Mouse (Mus musculus): Measurements from ENCODE around the gene Eef2.

Gene Eef2

DNA sequence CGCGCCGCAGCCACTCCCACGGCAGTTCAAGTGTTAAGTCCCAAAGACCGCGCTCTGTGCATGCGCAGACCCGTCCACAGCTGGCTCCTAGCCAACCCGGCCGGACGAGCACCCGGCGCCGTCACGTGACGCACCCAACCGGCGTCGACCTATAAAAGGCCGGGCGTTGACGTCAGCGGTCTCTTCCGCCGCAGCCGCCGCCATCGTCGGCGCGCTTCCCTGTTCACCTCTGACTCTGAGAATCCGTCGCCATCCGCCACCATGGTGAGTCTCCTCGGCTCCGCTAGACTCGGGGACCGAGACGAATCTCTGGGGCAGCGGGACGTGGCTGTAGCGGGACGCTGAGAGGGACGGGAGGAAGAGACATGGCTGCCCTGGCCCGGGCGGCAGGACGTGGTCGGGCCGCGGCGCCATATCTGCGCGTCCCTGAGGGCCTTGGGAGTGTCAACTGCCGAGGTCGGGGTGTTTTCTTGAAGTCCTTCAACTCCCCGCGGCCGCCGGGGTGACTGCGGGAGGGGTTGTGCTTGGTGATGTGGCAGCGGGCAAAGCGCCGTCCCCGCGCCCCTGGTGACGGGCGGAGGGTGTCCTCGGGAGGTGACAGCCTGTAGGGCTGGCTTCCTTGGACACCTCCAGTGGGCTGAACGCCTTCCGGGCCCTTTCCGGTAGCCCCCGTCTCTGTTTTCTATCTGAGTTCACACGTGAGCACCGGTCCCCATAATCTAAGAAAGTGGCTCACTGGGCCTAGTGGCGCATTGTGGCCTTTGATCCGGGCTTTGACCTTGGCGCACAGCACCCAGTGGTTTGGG is at the start of gene Eef2:
Gene Eef2, plus strand, starts transcription at position 166 of the 806 bp plus-strand sequence.
- peak; percentile 100 for DNase-seq

DNA sequence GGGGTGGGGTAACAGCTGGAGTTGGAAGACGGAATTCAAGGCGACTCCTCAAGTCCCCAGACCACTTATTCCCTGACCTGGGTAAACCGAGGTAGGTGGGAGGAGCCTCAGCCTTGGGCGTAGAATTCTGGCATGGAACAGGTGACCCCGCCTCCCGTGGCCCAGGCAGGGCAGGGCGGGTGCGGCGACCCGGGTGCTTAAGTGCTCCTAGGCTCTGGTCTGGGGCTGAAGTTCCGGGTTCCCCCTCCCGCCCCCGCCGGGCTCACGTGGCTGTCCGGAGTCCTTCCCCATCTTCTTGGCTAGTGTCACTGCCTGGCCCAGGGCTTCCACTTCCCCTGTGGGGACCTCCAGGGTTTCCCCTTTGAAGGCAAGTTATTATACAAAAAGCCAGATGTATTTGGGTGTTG is 42.2 kb upstream of the Eef2 start:
- peak; percentile 53 for DNase-seq

DNA sequence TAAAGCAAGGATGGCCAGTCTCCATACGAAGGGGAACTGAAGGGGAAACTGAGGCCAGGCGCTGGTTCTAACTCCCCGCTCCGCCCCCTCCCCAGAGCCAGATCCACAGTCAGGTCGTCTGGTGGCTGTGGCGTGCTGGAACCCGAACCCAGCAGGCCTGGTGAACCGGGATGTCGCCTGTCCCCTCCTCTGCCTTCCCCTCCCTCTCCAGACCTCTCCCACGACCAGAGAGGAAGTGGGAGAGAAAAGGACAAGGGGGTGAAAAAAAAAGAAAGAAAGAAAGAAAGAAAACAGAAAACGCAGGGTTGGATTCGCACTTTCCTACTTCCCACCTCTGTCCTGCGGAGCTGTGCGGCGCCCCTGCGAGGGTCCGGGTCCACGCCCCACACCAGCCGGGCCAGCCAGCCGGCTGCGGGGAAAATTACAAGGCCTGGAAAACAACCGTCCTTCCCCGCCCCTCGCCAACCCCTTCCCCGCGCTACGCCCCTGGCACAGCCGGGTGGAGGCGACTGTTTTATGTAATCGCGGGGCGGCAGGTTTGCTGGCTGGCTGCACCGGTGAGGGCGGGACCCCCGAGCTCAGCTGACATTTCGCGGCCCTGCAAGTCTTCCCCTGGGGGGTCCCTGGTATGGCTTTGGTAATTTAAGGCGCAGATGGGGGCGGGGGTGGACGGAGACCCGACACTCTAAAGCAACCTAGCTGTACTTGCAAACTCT is 41.3 kb upstream of the Eef2 start, which contains the start of gene Zbtb7a:
Gene Zbtb7a, plus strand, starts transcription at position 255 of the 716 bp plus-strand sequence.
- peak; percentile 58 for DNase-seq

- peak; percentile 71 for DNase-seq
Observed at GRCm38 (mm10) chr10:81135831-81136705, 40.4 kb upstream of the Eef2 start.

GRCm38 (mm10) chr10:81136706-81137231 is 39.7 kb upstream of the Eef2 start:
- peak; percentile 87 for DNase-seq

DNA sequence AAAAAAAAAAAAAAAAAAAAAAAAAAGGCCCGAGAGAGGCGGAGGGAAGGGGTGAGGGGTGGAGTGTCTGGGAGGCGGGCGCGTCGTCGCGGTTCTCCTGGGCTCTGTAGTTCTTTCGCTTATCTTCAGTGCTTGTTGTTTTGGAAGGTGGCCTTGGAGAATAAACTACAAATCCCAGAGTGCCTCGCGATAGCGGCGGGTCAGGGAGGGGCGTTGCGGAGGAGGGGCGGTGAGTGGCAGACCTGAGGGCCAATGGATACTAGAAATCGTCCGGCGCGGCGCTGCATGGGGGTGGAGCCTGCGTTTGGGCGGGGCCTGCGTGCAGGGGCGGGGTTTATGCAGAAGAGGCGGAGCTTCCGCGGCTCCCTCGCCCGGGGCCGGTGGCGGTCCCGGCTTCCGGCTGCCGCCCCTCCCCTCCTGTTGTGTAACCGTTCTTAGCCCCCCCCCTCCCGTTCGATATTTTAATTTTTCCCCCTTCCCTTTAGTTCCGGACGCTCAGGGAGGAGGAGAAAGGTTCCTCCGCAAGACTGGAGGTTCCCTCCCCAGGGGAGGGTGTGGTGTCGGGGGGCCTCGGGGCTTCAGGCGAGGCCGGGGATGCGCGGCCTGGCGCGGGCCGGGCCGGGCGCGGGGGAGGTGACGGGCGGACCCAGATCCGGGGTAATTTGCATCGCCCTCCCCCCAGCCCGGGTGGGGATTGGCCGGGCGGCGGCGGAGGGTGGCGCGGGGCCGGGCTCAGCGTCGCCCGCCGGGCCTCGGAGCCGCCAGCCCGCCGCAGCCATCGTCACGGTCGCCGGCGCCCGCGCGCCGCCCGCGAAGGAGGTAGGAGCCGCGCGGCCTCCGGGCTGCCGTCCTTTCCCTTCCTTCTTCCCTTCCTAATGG is 38.9 kb upstream of the Eef2 start:
- DNase-seq = peak; percentile 99

DNA sequence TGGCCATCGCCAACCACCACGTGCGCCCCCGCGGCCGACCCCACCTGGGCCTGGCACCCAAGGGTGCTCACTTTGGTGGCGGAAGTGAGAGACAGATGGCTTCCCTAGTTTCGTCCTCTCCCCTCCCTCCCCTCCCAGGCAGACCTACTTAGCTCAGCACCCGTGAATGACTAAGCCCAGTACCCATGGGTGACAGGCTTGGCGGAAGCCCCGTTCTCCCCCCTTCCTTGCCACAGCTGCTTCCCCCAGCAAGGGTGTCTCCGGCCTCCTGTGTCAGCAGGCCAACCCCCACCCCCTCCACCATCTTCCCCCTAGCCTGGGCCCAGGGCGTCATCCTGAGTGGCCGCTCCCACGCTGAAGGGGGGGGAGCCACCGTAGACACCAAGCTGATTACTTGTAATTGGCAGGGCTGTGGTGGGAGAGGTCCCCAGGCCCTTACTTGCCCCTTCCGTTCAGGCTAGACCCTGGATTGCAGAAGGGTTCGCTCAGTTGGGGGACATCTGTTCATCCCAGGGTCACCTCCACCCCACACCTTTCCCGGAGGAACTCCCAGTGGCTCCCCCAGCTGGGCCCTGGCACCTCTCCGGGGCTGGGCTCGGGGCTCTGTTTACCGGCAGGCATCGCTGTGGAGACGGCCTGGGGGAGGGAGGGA is 38.2 kb upstream of the Eef2 start:
- peak; percentile 67 for DNase-seq

- peak; percentile 47 for DNase-seq
Observed at GRCm38 (mm10) chr10:81138821-81139528, 37.5 kb upstream of the Eef2 start.

- DNase-seq = no peak
Observed at GRCm38 (mm10) chr10:81139529-81139846, 36.9 kb upstream of the Eef2 start.

- DNase-seq = peak; percentile 57
Observed at GRCm38 (mm10) chr10:81140005-81140404, 36.4 kb upstream of the Eef2 start.

DNA sequence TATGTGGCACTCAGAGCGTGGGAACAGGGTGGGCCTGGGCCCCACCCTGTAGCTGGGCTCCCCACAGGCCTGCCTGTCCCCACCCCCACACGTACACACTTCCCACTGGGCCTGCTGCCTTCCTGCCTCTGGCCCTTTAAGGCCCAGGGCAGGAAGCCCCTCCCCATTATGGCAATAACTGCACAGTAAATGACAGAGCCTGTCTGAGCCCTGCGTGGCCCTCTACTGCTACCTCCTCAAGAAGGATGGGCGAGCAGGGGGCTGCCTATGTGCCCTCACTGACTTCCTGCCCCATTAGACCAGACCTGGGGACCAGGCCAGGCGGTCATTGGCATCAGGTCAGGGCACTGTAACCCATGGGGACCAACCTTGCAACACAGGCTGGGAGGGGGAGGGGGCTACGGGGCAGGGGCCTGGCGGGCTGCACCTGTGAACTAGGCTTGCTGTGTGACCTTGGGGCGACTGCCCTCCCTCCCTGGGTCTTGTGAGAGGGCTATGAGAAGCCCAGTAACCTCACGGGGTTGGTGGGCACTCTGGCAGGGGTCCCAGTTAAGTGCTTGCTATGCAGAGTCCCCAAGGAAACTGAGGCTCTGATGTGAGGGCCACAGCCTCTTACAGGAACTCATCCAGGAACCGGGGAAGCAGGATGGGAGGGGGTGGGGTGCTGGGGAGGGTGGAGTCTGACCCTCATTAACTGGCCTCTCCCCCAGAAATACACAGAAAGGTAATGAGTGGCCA is 35.5 kb upstream of the Eef2 start:
- peak; percentile 48 for DNase-seq

DNA sequence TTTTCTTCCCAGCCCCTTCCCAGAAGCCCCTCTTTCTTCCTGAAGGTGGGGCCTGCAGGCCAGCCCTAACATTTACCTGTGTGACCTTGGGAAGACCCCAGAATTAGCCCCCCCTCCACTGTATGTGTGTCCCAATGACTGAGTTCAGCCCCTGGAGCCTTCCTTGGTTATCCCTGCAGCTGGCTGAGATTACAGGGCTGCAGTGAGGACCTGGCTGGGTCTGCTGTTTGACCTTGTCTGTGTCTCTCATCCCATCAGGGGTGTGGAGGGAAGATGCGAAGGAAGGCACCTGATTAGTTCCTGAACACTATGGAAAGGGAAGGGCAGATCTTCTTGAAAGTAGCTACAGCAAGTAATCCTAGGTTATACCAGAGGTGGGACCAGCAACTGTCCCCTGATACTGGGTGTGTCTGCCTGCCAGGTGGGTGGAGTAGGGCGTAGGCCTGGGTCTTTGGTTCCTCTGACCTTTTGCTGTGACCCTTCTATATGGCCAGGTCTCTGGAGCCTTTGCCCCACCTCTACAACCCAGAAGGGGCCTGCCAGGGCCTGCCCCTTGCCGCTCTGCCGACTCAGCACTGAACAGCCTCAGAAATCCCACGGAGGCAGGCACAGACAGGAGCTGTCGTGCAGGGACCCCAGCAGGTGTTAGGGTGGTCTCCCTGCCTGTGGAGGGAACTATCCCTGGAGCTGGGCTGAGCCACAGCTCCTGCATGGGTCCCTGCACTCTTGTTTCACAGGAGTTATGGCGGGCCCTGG is 34.8 kb upstream of the Eef2 start:
- no peak for DNase-seq

DNA sequence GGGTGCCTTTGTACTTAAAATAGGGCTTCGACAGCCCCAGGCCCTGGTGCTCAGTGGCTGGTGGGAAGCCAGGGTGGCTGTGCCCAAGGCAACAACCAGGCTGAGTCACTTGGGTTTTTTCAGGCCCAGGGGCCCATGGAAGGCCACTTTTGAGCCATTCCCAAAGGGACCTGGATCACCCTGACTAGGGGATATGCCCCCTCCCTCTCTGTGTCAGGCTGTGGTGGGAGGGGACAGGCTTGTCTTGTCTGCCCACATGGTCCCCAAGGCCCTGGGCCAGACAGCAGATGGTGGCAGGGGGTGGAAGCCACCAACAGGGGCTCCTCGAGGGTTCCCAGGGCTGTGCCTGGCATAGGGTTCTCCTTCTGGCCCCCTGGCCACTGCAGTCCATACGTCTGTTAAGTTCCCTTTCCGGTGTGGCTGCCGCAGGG is 33.9 kb upstream of the Eef2 start:
- DNase-seq = peak; percentile 45

GRCm38 (mm10) chr10:81143157-81143633 is 33.2 kb upstream of the Eef2 start:
- peak; percentile 70 for DNase-seq

- DNase-seq = no peak
Observed at GRCm38 (mm10) chr10:81143845-81144437, 32.5 kb upstream of the Eef2 start.

DNA sequence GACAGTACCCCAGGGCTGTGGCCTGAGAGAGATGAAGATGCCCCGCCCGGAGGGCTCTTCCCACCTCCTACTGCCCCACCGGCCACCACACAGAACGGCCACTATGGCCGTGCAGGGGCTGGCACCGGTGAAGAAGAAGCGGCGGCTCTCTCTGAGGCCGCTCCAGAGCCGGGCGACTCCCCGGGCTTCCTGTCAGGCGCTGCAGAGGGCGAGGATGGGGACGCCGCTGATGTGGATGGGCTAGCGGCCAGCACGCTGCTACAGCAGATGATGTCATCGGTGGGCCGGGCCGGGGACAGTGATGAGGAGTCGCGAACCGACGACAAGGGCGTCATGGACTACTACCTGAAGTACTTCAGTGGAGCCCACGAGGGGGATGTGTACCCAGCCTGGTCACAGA is 31.8 kb upstream of the Eef2 start:
- no peak for DNase-seq

DNA sequence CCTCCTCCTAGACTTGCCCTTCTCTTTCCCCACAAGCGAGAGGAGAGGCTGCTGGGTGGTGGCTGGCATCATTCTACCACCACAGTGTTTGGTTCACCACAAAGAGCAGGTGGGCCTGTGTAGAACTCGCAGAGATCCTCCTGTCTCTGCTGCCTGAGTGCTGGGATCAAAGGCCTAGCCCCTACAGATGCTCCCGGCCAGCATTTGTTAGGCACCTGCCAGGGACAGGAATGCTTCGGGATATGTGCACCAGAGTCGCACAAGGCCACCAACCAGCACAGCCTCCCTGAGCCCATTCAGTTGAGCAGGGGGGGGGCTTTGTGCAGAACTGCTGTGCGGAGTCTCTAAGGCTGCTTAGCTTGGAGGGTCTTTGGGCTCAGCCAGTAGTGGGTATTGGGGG is 31.1 kb upstream of the Eef2 start:
- DNase-seq = no peak

GRCm38 (mm10) chr10:81145778-81146177 is 30.7 kb upstream of the Eef2 start:
- no peak for DNase-seq

DNA sequence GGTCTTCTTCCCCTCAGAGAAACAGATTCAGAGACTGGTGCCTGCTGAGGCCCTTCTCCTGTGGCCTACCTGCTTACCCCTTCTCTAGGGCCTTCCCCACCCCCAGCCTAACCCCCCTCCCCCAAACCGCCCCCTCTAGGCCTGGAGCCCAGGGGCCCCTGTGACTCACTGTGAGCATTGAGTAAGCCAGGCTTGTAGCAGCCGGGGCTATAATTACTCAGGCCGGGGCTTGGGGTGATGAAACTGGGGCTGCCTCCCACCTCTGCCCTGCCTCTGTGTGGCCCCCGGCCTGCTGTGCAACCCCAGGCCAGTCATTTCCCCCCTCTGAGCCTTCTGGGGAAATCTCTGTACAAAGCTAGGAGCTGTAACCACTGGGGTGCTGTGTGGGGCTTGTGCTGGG is 30.1 kb upstream of the Eef2 start:
- no peak for DNase-seq

Measured in cerebellum, adult 11 months (tissue).